Mouse (Mus musculus) forebrain, embryonic 14.5 days (tissue): ENCODE data around the gene Hint3. TPM values are rescaled to one million over a fixed set of nuclear protein-coding genes. Genes with fewer than 3 reads are reported as not detected.
A peak's percentile ranks its signal among the peaks of the same experiment; 100 is the strongest.
"Not testable (repeated sequence)": the region's sequence is repeated elsewhere in the genome, so short reads cannot be mapped to it uniquely, and the experiment has no call there.

Source experiments
- ATAC-seq: fragments of 200-750 bp; cut with Nextera tagmentation; 2 replicates; pipeline ENCODE4 v1.8.0; 2017; ENCODE audit warnings: mild to moderate bottlenecking, moderate library complexity
- DNase-seq: peaks from one replicate; pipeline ENCODE4 v3.0.0-alpha.2; 2015; ENCODE audit warnings: low spot score
- H3K27ac ChIP-seq: fragments of 300-500 bp; sonication (generic); 2 replicates; pipeline ENCODE4 v1.5.1; 2014; ENCODE audit warnings: low read depth, mild to moderate bottlenecking, control low read depth, low read length, moderate library complexity
- H3K27me3 ChIP-seq: fragments of 300-500 bp; sonication (generic); replicated peaks from 2 replicates; pipeline ENCODE4 v1.6.1; 2014; ENCODE audit warnings: low read length, control low read depth, mixed read lengths; ENCODE audit not compliant: control insufficient read depth, insufficient read depth
- H3K36me3 ChIP-seq: fragments of 300-500 bp; sonication (generic); 2 replicates; pipeline ENCODE4 v1.6.1; 2014; ENCODE audit warnings: low read length, control low read depth; ENCODE audit not compliant: control insufficient read depth, insufficient read depth
- H3K4me1 ChIP-seq: fragments of 300-500 bp; sonication (generic); 2 replicates; pipeline ENCODE4 v1.6.1; 2014; ENCODE audit warnings: antibody characterized with exemption, low read length, control low read depth; ENCODE audit not compliant: control insufficient read depth, insufficient read depth
- H3K4me2 ChIP-seq: fragments of 300-500 bp; sonication (generic); 2 replicates; pipeline ENCODE4 v1.6.1; 2014; ENCODE audit warnings: mild to moderate bottlenecking, control low read depth, low read length
- H3K4me3 ChIP-seq: fragments of 300-500 bp; sonication (generic); 2 replicates; pipeline ENCODE4 v1.5.1; 2014; ENCODE audit warnings: low read depth, low read length, control low read depth
- H3K9ac ChIP-seq: fragments of 300-500 bp; sonication (generic); 2 replicates; pipeline ENCODE4 v1.6.1; 2014; ENCODE audit warnings: mild to moderate bottlenecking, low read length, control low read depth, moderate library complexity
- H3K9me3 ChIP-seq: fragments of 300-500 bp; sonication (generic); replicated peaks from 2 replicates; pipeline ENCODE4 v1.6.1; 2016; ENCODE audit warnings: low read length, control low read depth, mixed read lengths; ENCODE audit not compliant: control insufficient read depth
- WGBS: fragments of 180-500 bp; shearing (Covaris S2); extraction: QIAGEN DNeasy Blood & Tissue Kit; methylation state at CpG from one replicate; pipeline ENCODE4 v1.1.7; 2014; 5-methylcytosine and 5-hydroxymethylcytosine counted together
- polyA plus RNA-seq: library from polyadenylated mRNA; unstranded; fragments of >200 nt; fragmentation: Nextera tagmentation; extraction: Ambion mirVana; gene quantifications from 2 replicates; pipeline ENCODE4 v1.2.1, GENCODE M21; 2014

Gene Hint3
- polyA plus RNA-seq, 1 experiment from 2014 or later = 17.9 TPM

DNA sequence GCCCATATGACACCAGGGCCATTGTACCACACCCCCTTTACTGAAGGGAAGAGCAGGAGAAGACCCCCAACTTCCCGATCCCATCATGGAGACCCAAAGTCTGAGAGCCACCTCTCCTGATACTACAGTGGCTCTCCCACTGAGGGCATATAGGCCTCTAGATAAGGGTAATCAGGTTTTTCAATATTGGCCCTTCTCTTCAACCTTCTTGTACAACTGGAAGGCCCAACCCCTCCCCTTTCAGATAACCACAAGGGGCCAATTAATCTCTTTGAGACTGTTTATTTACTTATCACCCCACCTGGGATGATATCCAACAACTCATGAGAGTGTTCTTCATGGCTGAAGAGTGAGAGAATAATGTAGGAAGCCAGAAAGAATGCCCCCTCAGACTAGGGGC lies 3.3 kb upstream of the Hint3 start:
- 100% methylated on average over 1 of the region's 1 CpGs for WGBS
- ATAC-seq = no peak
- no peak overlapping the region for H3K27ac ChIP-seq
- no peak overlapping the region for H3K9ac ChIP-seq
- H3K4me1 ChIP-seq = no peaks in the 10 kb centered on the region
- H3K27me3 ChIP-seq = no peaks in the 10 kb centered on the region
- no peaks in the 10 kb centered on the region for H3K36me3 ChIP-seq
- no peak for DNase-seq
- H3K9me3 ChIP-seq = no peaks in the 10 kb centered on the region
- no peak overlapping the region for H3K4me2 ChIP-seq
- no peak overlapping the region for H3K4me3 ChIP-seq

- Histone ChIP-seq H3K9ac (no peak overlapping the region), H3K9me3 (no peaks in the 10 kb centered on the region), H3K27me3 (no peaks in the 10 kb centered on the region), H3K27ac (no peak overlapping the region), H3K36me3 (no peaks in the 10 kb centered on the region), H3K4me2 (no peak overlapping the region), H3K4me3 (no peak overlapping the region), H3K4me1 (no peaks in the 10 kb centered on the region)
- no peak for DNase-seq
- ATAC-seq = no peak
These were observed 545 bp upstream of the Hint3 start for GRCm38 (mm10) chr10:30629977-30630376.

GRCm38 (mm10) chr10:30628444-30628843 lies 988 bp downstream of the Hint3 start:
- not testable (repeated sequence) for H3K36me3 ChIP-seq, H3K27me3 ChIP-seq, H3K9me3 ChIP-seq, DNase-seq, ATAC-seq, H3K4me3 ChIP-seq, H3K9ac ChIP-seq, H3K27ac ChIP-seq, H3K4me2 ChIP-seq, H3K4me1 ChIP-seq
- 87% methylated on average over 11 of the region's 11 CpGs for WGBS

- 18% methylated on average over 1 of the region's 1 CpGs for WGBS
- DNase-seq (no peak), ATAC-seq (no peak)
- H3K27ac ChIP-seq = no peak overlapping the region
- H3K9me3 ChIP-seq = no peaks in the 10 kb centered on the region
- H3K4me2 ChIP-seq = no peak overlapping the region
- no peak overlapping the region for H3K9ac ChIP-seq
- H3K36me3 ChIP-seq = no peaks in the 10 kb centered on the region
- H3K4me1 ChIP-seq = no peaks in the 10 kb centered on the region
- no peaks in the 10 kb centered on the region for H3K27me3 ChIP-seq
- no peak overlapping the region for H3K4me3 ChIP-seq
These were observed 1.9 kb downstream of the Hint3 start for GRCm38 (mm10) chr10:30627548-30627947.

- H3K27me3 ChIP-seq = no peaks in the 10 kb centered on the region
- 35% methylated on average over 5 of the region's 5 CpGs for WGBS
- H3K9ac ChIP-seq = no peak overlapping the region
- H3K4me2 ChIP-seq = no peak overlapping the region
- H3K4me1 ChIP-seq = no peaks in the 10 kb centered on the region
- H3K9me3 ChIP-seq = no peaks in the 10 kb centered on the region
- ATAC-seq (peak; percentile 94), DNase-seq (peak; percentile 84)
- peak overlapping the region; percentile 62; the same call in 1 of the 2 replicates for H3K27ac ChIP-seq
- H3K4me3 ChIP-seq = no peak overlapping the region
- no peaks in the 10 kb centered on the region for H3K36me3 ChIP-seq
These were observed 5.0 kb downstream of the Hint3 start for GRCm38 (mm10) chr10:30624161-30625019.

DNA sequence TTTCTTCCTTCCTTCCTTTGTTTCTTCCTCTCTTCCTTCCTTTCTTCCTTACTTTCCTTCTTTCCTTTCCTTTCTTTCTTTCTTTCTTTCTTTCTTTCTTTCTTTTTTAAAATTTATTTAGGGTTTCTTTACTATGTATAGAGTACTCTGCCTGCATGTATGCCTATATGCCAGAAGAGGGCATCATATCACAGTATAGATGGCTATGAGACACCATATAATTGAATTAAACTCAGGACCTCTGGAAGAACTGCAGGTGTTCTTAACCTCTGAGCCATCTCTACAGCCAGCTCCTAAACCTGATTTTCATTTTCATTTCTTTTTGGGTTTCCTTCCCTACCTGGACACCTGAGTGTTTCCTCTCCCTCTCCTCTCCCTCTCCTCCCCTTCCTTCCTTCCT lies 6.5 kb downstream of the Hint3 start:
- Histone ChIP-seq H3K9ac (no peak overlapping the region), H3K4me1 (no peaks in the 10 kb centered on the region; the same call in 1 of the 2 replicates), H3K36me3 (no peaks in the 10 kb centered on the region), H3K4me2 (no peak overlapping the region), H3K27ac (no peak overlapping the region), H3K4me3 (no peak overlapping the region), H3K9me3 (no peaks in the 10 kb centered on the region), H3K27me3 (no peaks in the 10 kb centered on the region)
- DNase-seq = peak; percentile 56
- no peak for ATAC-seq

DNA sequence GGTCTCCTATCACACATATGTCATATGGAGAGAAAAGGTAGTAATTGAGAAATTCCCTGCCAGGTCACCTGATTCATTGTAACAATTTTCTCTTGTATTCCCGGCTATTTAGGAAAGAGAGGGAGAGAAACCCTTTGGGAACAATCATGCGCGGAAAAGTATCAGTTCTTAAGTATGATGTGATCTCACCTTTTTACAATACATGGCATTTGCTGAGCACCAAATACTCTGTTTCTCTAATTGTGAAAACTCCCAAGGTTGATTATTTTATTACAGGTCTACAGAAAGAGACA lies 10.6 kb downstream of the Hint3 start:
- H3K4me2 ChIP-seq = peak overlapping the region; percentile 78
- H3K4me1 ChIP-seq = no peaks in the 10 kb centered on the region; the same call in 1 of the 2 replicates
- ATAC-seq (no peak; the same call in 1 of the 2 replicates), DNase-seq (no peak)
- H3K9me3 ChIP-seq = no peaks in the 10 kb centered on the region
- H3K36me3 ChIP-seq = no peaks in the 10 kb centered on the region
- H3K4me3 ChIP-seq = peak overlapping the region; percentile 64
- no peaks in the 10 kb centered on the region for H3K27me3 ChIP-seq
- 38% methylated on average over 3 of the region's 3 CpGs for WGBS
- H3K27ac ChIP-seq = no peak overlapping the region
- peak overlapping the region; percentile 76 for H3K9ac ChIP-seq

GRCm38 (mm10) chr10:30618091-30618917 lies 11.1 kb downstream of the Hint3 start:
- no peaks in the 10 kb centered on the region; the same call in 1 of the 2 replicates for H3K4me1 ChIP-seq
- peak; percentile 99 for DNase-seq
- 1% methylated on average over 49 of the region's 49 CpGs for WGBS
- peak overlapping the region; percentile 64 for H3K4me3 ChIP-seq
- peak overlapping the region; percentile 89 for H3K27ac ChIP-seq
- no peaks in the 10 kb centered on the region for H3K9me3 ChIP-seq
- H3K36me3 ChIP-seq = 0 out of 2 replicates have a peak, but pooled peaks cover under 1% of the 10 kb centered on the region
- peak overlapping the region; percentile 76 for H3K9ac ChIP-seq
- peak overlapping the region; percentile 78 for H3K4me2 ChIP-seq
- H3K27me3 ChIP-seq = no peaks in the 10 kb centered on the region
- ATAC-seq = peak; percentile 99

DNA sequence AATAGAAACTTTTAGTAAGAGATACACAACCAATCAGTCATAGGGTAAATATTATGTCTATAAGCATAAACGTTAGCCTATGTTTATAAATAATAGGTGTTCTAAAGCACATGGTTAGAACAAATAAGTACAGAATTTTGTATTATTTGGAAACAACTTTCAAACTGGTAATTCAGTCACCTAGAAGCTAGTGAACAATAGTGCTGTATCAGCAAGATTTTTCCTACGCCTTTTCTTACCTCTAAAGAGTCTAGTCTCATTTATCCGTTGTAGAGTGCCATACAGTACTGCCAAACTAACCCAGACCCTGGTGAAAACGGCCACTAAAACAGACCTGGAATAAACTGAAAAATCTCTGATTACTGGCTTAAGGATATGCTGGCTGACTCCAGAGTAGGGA lies 16.4 kb downstream of the Hint3 start:
- Histone ChIP-seq H3K36me3 (0 out of 2 replicates have a peak, but pooled peaks cover 12% of the 10 kb centered on the region), H3K4me1 (no peaks in the 10 kb centered on the region), H3K9ac (no peak overlapping the region), H3K4me3 (no peak overlapping the region), H3K4me2 (no peak overlapping the region), H3K9me3 (no peaks in the 10 kb centered on the region), H3K27me3 (no peaks in the 10 kb centered on the region), H3K27ac (no peak overlapping the region)
- ATAC-seq (no peak), DNase-seq (no peak)
- WGBS = 91% methylated on average over 4 of the region's 4 CpGs
